Mouse (Mus musculus): ENCODE measurements around the gene Hif1an. TPM values are rescaled to one million over a fixed set of nuclear protein-coding genes. Genes with fewer than 3 reads are reported as not detected.

The Hif1an gene
- polyA plus RNA-seq, 1 experiment from 2014 or later: 16.1 TPM

- peaks cover 8% of the 10 kb centered on the region for H3K4me1 ChIP-seq (ENCODE audit: control insufficient read depth, insufficient read depth, low read length)
- H3K36me3 ChIP-seq (ENCODE audit: control insufficient read depth, insufficient read depth, low read length): peaks cover 53% of the 10 kb centered on the region
- no peak within 1 kb of the TSS for H3K27ac ChIP-seq (ENCODE audit: low read depth, low read length)
- H3K9ac ChIP-seq (ENCODE audit: low read length): no peak within 1 kb of the TSS
- ATAC-seq (no peak), DNase-seq (ENCODE audit: low spot score) (no peak)
- no peak within 1 kb of the TSS for H3K4me2 ChIP-seq (ENCODE audit: low read length)
- H3K27me3 ChIP-seq (replicated peaks; ENCODE audit: control insufficient read depth, insufficient read depth, low read length): no peaks in the 10 kb centered on the region
- H3K9me3 ChIP-seq (replicated peaks; ENCODE audit: control insufficient read depth, low read length): no peaks in the 10 kb centered on the region
- no peak within 1 kb of the TSS for H3K4me3 ChIP-seq (ENCODE audit: low read depth, low read length)
- 96% methylated on average over 4 of the region's 4 CpGs for WGBS
Measured at GRCm38 (mm10) chr19:44552731-44553130, 9.9 kb upstream of the Hif1an start, which contains the start of gene Gm20538. Gene Gm20538, minus strand, starts transcription at chr19:44552831.

DNA sequence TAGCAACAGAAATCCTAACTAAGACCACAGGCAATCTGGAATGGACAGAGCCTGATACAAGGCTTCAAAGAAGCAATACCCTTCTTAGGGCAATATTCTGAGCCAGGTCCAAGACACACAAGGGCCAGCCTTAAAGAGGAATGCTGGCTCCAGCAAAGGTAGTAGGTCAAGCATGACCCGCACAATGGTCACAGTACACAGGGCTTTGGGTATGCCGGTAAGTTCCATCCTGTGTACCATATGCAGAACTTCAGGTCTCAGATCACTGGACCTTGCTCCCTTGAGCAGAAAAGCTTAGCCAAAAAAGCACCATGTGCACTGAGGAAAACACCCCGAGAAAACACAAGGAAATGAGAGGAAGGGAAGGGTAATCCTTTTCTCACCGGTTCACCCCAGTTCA lies 9.4 kb upstream of the Hif1an start:
- Histone ChIP-seq H3K4me2 (ENCODE audit: low read length) (no peak overlapping the region), H3K27me3 (replicated peaks; ENCODE audit: control insufficient read depth, insufficient read depth, low read length) (no peaks in the 10 kb centered on the region), H3K4me1 (ENCODE audit: control insufficient read depth, insufficient read depth, low read length) (peaks cover 8% of the 10 kb centered on the region), H3K9ac (ENCODE audit: low read length) (no peak overlapping the region), H3K36me3 (ENCODE audit: control insufficient read depth, insufficient read depth, low read length) (peaks cover 52% of the 10 kb centered on the region), H3K9me3 (replicated peaks; ENCODE audit: control insufficient read depth, low read length) (no peaks in the 10 kb centered on the region), H3K27ac (ENCODE audit: low read depth, low read length) (no peak overlapping the region), H3K4me3 (ENCODE audit: low read depth, low read length) (no peak overlapping the region)
- ATAC-seq (no peak), DNase-seq (ENCODE audit: low spot score) (no peak)
- WGBS: 95% methylated on average over 4 of the region's 4 CpGs

DNA sequence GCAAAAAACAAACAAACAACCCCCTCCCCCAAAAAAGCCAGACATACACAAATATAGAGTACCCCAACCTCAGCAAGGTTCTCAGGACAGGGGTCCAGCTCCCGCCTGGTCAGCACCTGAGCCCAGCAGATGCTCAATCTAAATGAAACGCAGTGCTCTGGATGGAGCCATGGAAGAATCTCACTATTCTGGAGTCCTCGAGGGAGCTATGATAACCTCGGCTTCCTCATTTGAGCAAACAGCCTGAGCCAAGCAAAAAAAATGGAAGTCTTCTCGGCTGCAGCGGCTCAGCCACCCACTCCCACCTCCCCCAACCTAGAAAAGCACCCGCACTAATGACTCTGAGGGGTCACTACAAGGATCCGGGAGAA lies 8.2 kb upstream of the Hif1an start:
- H3K36me3 ChIP-seq (ENCODE audit: control insufficient read depth, insufficient read depth, low read length): peaks cover 40% of the 10 kb centered on the region
- H3K27ac ChIP-seq (ENCODE audit: low read depth, low read length): no peak overlapping the region
- peak overlapping the region; percentile 92 for H3K9ac ChIP-seq (ENCODE audit: low read length)
- DNase-seq (ENCODE audit: low spot score): no peak
- H3K4me1 ChIP-seq (ENCODE audit: control insufficient read depth, insufficient read depth, low read length): peaks cover 8% of the 10 kb centered on the region
- no peaks in the 10 kb centered on the region for H3K27me3 ChIP-seq (replicated peaks; ENCODE audit: control insufficient read depth, insufficient read depth, low read length)
- H3K9me3 ChIP-seq (replicated peaks; ENCODE audit: control insufficient read depth, low read length): no peaks in the 10 kb centered on the region
- 4% methylated on average over 8 of the region's 8 CpGs for WGBS
- H3K4me2 ChIP-seq (ENCODE audit: low read length): peak overlapping the region; percentile 85
- H3K4me3 ChIP-seq (ENCODE audit: low read depth, low read length): peak overlapping the region; percentile 79
- ATAC-seq: peak; percentile 18; the same call in 1 of the 2 replicates

DNA sequence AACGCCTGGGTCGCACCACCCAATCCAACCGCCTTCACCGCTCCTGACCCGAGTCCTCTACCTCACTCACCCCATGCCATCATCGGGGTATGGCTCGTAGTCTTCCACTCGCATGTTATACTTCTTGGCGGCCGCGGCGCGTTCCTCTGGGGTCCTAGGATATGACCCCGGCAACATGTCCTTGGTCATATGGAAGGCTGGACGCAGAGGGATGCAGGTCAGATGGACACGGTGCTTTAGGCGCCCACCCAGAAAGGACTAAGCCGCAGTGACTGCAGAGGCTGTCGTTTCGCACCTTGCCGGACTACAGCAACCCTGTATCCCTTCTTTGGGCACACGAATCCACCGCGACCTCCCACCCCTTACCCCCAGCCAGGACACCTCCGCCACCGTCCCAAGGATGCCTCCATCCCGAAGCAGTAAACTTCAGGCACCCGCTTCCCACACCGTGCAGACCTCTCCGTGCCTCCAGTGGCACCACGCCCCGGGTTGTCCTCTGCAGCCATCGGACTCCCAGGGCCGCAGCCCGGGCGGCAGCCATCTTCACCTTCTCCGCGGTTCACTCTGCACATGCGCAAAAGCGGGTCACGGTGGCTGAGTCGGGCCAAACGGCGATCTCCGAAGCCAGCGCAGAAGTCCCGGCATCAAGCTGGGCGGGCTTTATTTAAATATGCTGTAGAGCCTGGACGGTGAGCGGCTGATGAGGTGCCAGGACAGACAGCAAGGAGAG lies 7.6 kb upstream of the Hif1an start, which contains the start of gene Ndufb8:
Gene Ndufb8 (minus strand): TSS at position 580 of the 730 bp plus-strand sequence.
- peak; percentile 90 for ATAC-seq
- Histone ChIP-seq H3K9ac (ENCODE audit: low read length) (peak within 1 kb of the TSS; percentile 92), H3K36me3 (ENCODE audit: control insufficient read depth, insufficient read depth, low read length) (peaks cover 35% of the 10 kb centered on the region), H3K27me3 (replicated peaks; ENCODE audit: control insufficient read depth, insufficient read depth, low read length) (no peaks in the 10 kb centered on the region), H3K4me1 (ENCODE audit: control insufficient read depth, insufficient read depth, low read length) (peaks cover 8% of the 10 kb centered on the region), H3K4me3 (ENCODE audit: low read depth, low read length) (peak within 1 kb of the TSS; percentile 79), H3K4me2 (ENCODE audit: low read length) (peak within 1 kb of the TSS; percentile 85), H3K27ac (ENCODE audit: low read depth, low read length) (peak within 1 kb of the TSS; percentile 44; the same call in 1 of the 2 replicates), H3K9me3 (replicated peaks; ENCODE audit: control insufficient read depth, low read length) (no peaks in the 10 kb centered on the region)
- WGBS: under 1% methylated on average over 50 of the region's 50 CpGs
- peak; percentile 95 for DNase-seq (ENCODE audit: low spot score)

DNA sequence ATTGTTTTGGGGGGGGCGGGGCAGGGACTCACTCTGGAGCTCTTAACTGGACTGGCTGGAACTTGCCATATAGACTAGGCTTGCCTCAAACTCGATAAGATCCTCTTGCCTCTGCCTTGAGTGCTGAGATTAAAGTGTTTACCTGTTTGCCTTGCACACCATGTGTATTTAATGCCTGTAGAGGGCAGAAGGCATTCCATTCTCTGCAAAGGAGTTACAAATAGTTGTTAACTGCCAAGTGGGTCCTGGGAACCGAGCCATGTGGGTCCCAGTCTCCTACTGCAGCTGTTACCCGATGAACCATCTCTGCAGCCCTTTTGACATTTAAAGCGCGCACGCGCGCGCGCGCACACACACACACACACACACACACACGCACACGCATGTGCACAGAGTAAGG lies 1.4 kb downstream of the Hif1an start:
- ATAC-seq (no peak), DNase-seq (ENCODE audit: low spot score) (no peak)
- 92% methylated on average over 14 of the region's 14 CpGs for WGBS
- H3K36me3 ChIP-seq (ENCODE audit: control insufficient read depth, insufficient read depth, low read length): peaks cover 50% of the 10 kb centered on the region
- no peaks in the 10 kb centered on the region for H3K27me3 ChIP-seq (replicated peaks; ENCODE audit: control insufficient read depth, insufficient read depth, low read length)
- no peaks in the 10 kb centered on the region for H3K9me3 ChIP-seq (replicated peaks; ENCODE audit: control insufficient read depth, low read length)
- peaks cover 12% of the 10 kb centered on the region for H3K4me1 ChIP-seq (ENCODE audit: control insufficient read depth, insufficient read depth, low read length)
- no peak overlapping the region for H3K4me3 ChIP-seq (ENCODE audit: low read depth, low read length)
- peak overlapping the region; percentile 65; the same call in 1 of the 2 replicates for H3K4me2 ChIP-seq (ENCODE audit: low read length)
- no peak overlapping the region for H3K27ac ChIP-seq (ENCODE audit: low read depth, low read length)
- H3K9ac ChIP-seq (ENCODE audit: low read length): no peak overlapping the region

DNA sequence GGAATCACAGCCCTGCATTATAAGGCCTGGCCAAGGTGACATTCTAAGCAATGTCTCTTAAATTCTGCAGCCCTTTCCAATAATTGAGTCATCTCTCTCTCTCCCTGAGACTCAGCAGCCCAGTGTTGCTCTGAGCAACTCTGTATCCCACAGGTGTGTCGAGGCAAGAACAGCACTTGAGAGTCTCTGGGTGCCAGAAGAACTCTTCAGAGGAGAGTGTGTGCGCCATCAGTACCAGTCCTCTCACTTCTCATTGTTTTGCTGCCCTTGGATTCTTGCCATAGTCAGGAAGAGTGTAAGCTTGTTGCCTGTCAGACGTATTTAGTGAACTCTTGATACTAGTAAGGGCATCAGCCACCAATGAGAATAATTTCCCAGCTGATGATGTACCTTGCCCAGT lies 5.1 kb downstream of the Hif1an start:
- no peak for ATAC-seq
- H3K9me3 ChIP-seq (replicated peaks; ENCODE audit: control insufficient read depth, low read length): no peaks in the 10 kb centered on the region
- DNase-seq (ENCODE audit: low spot score): no peak
- H3K4me2 ChIP-seq (ENCODE audit: low read length): no peak overlapping the region
- H3K27me3 ChIP-seq (replicated peaks; ENCODE audit: control insufficient read depth, insufficient read depth, low read length): no peaks in the 10 kb centered on the region
- H3K4me1 ChIP-seq (ENCODE audit: control insufficient read depth, insufficient read depth, low read length): peaks cover 12% of the 10 kb centered on the region
- no peak overlapping the region for H3K9ac ChIP-seq (ENCODE audit: low read length)
- no peak overlapping the region for H3K27ac ChIP-seq (ENCODE audit: low read depth, low read length)
- WGBS: 83% methylated on average over 3 of the region's 3 CpGs
- H3K4me3 ChIP-seq (ENCODE audit: low read depth, low read length): no peak overlapping the region
- peaks cover 87% of the 10 kb centered on the region for H3K36me3 ChIP-seq (ENCODE audit: control insufficient read depth, insufficient read depth, low read length)

- WGBS: 84% methylated on average over 7 of the region's 7 CpGs
- H3K27ac ChIP-seq (ENCODE audit: low read depth, low read length): no peak overlapping the region
- H3K9ac ChIP-seq (ENCODE audit: low read length): no peak overlapping the region
- no peaks in the 10 kb centered on the region for H3K9me3 ChIP-seq (replicated peaks; ENCODE audit: control insufficient read depth, low read length)
- no peaks in the 10 kb centered on the region for H3K4me1 ChIP-seq (ENCODE audit: control insufficient read depth, insufficient read depth, low read length)
- peaks cover 41% of the 10 kb centered on the region for H3K36me3 ChIP-seq (ENCODE audit: control insufficient read depth, insufficient read depth, low read length)
- DNase-seq (ENCODE audit: low spot score) (no peak), ATAC-seq (no peak)
- H3K4me2 ChIP-seq (ENCODE audit: low read length): no peak overlapping the region
- H3K4me3 ChIP-seq (ENCODE audit: low read depth, low read length): no peak overlapping the region
- H3K27me3 ChIP-seq (replicated peaks; ENCODE audit: control insufficient read depth, insufficient read depth, low read length): no peaks in the 10 kb centered on the region
Measured at GRCm38 (mm10) chr19:44576275-44576674, 13.6 kb downstream of the Hif1an start.

DNA sequence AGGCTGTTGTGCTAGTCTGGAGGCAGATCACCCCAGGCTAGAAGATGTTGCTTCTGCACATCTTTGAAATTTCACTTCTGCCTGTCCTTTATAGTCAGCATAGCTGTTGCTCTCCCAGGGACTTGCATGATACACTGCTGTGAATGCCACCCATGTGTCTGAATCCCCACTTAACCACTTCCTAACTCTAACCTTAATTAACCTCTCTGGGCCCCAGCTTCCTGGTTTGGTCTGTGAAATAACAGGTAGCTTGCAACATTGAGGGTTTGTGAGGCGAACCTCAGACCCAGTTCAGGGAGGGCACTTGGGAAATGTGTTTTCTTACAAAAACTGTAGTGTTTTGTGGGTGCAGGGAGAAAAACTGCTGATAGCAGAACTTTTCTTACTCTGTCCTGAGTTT lies 15.4 kb downstream of the Hif1an start:
- peaks cover 23% of the 10 kb centered on the region for H3K36me3 ChIP-seq (ENCODE audit: control insufficient read depth, insufficient read depth, low read length)
- H3K4me3 ChIP-seq (ENCODE audit: low read depth, low read length): no peak overlapping the region
- no peak overlapping the region for H3K27ac ChIP-seq (ENCODE audit: low read depth, low read length)
- no peak for DNase-seq (ENCODE audit: low spot score)
- H3K9ac ChIP-seq (ENCODE audit: low read length): no peak overlapping the region
- no peak for ATAC-seq
- H3K4me1 ChIP-seq (ENCODE audit: control insufficient read depth, insufficient read depth, low read length): no peaks in the 10 kb centered on the region
- 79% methylated on average over 1 of the region's 1 CpGs for WGBS
- no peaks in the 10 kb centered on the region for H3K9me3 ChIP-seq (replicated peaks; ENCODE audit: control insufficient read depth, low read length)
- no peaks in the 10 kb centered on the region for H3K27me3 ChIP-seq (replicated peaks; ENCODE audit: control insufficient read depth, insufficient read depth, low read length)
- H3K4me2 ChIP-seq (ENCODE audit: low read length): no peak overlapping the region

DNA sequence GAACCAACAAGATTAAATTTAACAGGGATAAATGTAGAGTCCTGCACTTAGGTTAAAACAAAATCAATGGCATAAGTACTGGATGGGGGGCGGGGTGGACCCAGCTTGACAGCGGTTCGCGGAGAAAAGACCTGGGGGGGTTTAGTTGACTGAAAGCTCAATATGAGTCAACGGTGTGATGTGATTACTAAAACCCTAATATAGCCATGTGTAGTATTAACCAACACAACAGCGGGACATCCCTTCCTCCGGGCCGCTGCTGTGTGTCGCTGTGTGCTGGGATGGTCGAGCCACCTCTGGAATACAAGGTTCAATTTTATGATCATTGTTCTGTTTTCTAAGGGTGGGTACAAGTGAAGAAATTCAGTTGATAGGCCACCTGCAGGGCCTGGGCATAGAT lies 19.5 kb downstream of the Hif1an start:
- ATAC-seq (peak; percentile 21; the same call in 1 of the 2 replicates), DNase-seq (ENCODE audit: low spot score) (no peak)
- Histone ChIP-seq H3K36me3 (ENCODE audit: control insufficient read depth, insufficient read depth, low read length) (no peaks in the 10 kb centered on the region), H3K27me3 (replicated peaks; ENCODE audit: control insufficient read depth, insufficient read depth, low read length) (peaks cover 4% of the 10 kb centered on the region; the same call in 1 of the 2 replicates), H3K4me1 (ENCODE audit: control insufficient read depth, insufficient read depth, low read length) (no peaks in the 10 kb centered on the region), H3K4me3 (ENCODE audit: low read depth, low read length) (no peak overlapping the region), H3K9me3 (replicated peaks; ENCODE audit: control insufficient read depth, low read length) (no peaks in the 10 kb centered on the region), H3K9ac (ENCODE audit: low read length) (no peak overlapping the region), H3K27ac (ENCODE audit: low read depth, low read length) (no peak overlapping the region), H3K4me2 (ENCODE audit: low read length) (no peak overlapping the region)
- WGBS: 83% methylated on average over 10 of the region's 10 CpGs

All from forebrain, embryonic 14.5 days (tissue).